Mouse (Mus musculus) cerebellum, adult 9-11 months (tissue): ENCODE results near the gene Ttll4.

ENCODE experiments used
- DNase-seq: peaks from one replicate; pipeline ENCODE4 v3.0.0; 2022

Ttll4 gene

GRCm38 (mm10) chr1:74712461-74713098 is 51.0 kb downstream of the Ttll4 start:
- no peak for DNase-seq

- DNase-seq = peak; percentile 11
Measured at GRCm38 (mm10) chr1:74713099-74713858, 51.7 kb downstream of the Ttll4 start, which contains the start of gene Cyp27a1. Cyp27a1 (plus strand) TSS chr1:74713574.

GRCm38 (mm10) chr1:74713859-74714730 is 52.5 kb downstream of the Ttll4 start:
- DNase-seq = no peak

- no peak for DNase-seq
Measured at GRCm38 (mm10) chr1:74714967-74715366, 53.4 kb downstream of the Ttll4 start.

GRCm38 (mm10) chr1:74715468-74715867 is 53.9 kb downstream of the Ttll4 start:
- DNase-seq = no peak

GRCm38 (mm10) chr1:74715886-74716285 is 54.3 kb downstream of the Ttll4 start:
- DNase-seq = no peak

GRCm38 (mm10) chr1:74718113-74718512 is 56.6 kb downstream of the Ttll4 start:
- no peak for DNase-seq

GRCm38 (mm10) chr1:74719281-74719680 is 57.7 kb downstream of the Ttll4 start:
- DNase-seq = no peak

- DNase-seq = no peak
Measured at GRCm38 (mm10) chr1:74721657-74722056, 60.1 kb downstream of the Ttll4 start.

- no peak for DNase-seq
Measured at GRCm38 (mm10) chr1:74723748-74724147, 62.2 kb downstream of the Ttll4 start.

GRCm38 (mm10) chr1:74726114-74726513 is 64.6 kb downstream of the Ttll4 start:
- no peak for DNase-seq

- no peak for DNase-seq
Measured at GRCm38 (mm10) chr1:74726674-74727073, 65.1 kb downstream of the Ttll4 start.

GRCm38 (mm10) chr1:74728446-74728845 is 66.9 kb downstream of the Ttll4 start:
- DNase-seq = no peak

- no peak for DNase-seq
Measured at GRCm38 (mm10) chr1:74736977-74737376, 75.4 kb downstream of the Ttll4 start.

GRCm38 (mm10) chr1:74737500-74737899 is 76.0 kb downstream of the Ttll4 start:
- DNase-seq = no peak

- peak; percentile 5 for DNase-seq
Measured at GRCm38 (mm10) chr1:74740846-74741245, 79.3 kb downstream of the Ttll4 start.

GRCm38 (mm10) chr1:74747335-74747734 is 85.8 kb downstream of the Ttll4 start:
- no peak for DNase-seq

- no peak for DNase-seq
Measured at GRCm38 (mm10) chr1:74748643-74749271, 87.2 kb downstream of the Ttll4 start, which contains the start of gene Prkag3. Prkag3 (minus strand) TSS chr1:74749221.

GRCm38 (mm10) chr1:74749301-74749700 is 87.8 kb downstream of the Ttll4 start:
- no peak for DNase-seq

- DNase-seq = no peak
Measured at GRCm38 (mm10) chr1:74750683-74751082, 89.1 kb downstream of the Ttll4 start.

GRCm38 (mm10) chr1:74752150-74752549 is 90.6 kb downstream of the Ttll4 start:
- no peak for DNase-seq

- no peak for DNase-seq
Measured at GRCm38 (mm10) chr1:74752833-74753232, 91.3 kb downstream of the Ttll4 start.
